Mouse (Mus musculus) megakaryocyte, embryonic 14.5 days (primary cell): Measurements from ENCODE around the gene Scfd2. TPM values are rescaled to one million over a fixed set of nuclear protein-coding genes. Genes with fewer than 3 reads are reported as not detected.

Experiments used
- H3K27me3 ChIP-seq: replicated peaks from 2 replicates; pipeline ENCODE3; 2012; ENCODE audit warnings: inconsistent platforms
- H3K36me3 ChIP-seq: replicated peaks from 2 replicates; pipeline ENCODE3; 2012; ENCODE audit warnings: low read length, inconsistent platforms, mixed read lengths
- H3K4me1 ChIP-seq: 2 replicates; pipeline ENCODE4 v1.6.1; 2012; ENCODE audit warnings: inconsistent platforms
- H3K4me3 ChIP-seq: replicated peaks from 2 replicates; pipeline ENCODE3; 2012; ENCODE audit warnings: moderate library complexity, mild to moderate bottlenecking, inconsistent platforms
- H3K9me3 ChIP-seq: 2 replicates; pipeline ENCODE4 v1.6.1; 2012; ENCODE audit warnings: inconsistent platforms
- FLI1 ChIP-seq: IDR thresholded peaks from 2 replicates; pipeline ENCODE4 v1.6.1; 2012; ENCODE audit warnings: low read length, inconsistent platforms, mixed read lengths
- GATA1 ChIP-seq: IDR thresholded peaks from 3 replicates; pipeline ENCODE4 v1.6.1; 2012; ENCODE audit warnings: mixed read lengths, low read length, inconsistent platforms, borderline replicate concordance
- polyA plus RNA-seq: library from polyadenylated mRNA; stranded (reverse); fragments of >175 nt; gene quantifications from 2 replicates; pipeline ENCODE4 v1.2.3, GENCODE M21; 2012; ENCODE audit warnings: low replicate concordance; ENCODE audit not compliant: insufficient read depth

The Scfd2 gene
- polyA plus RNA-seq, 1 experiment, result 2.5 TPM

- no peak for TF ChIP-seq GATA1
- no peak for TF ChIP-seq FLI1
- Histone ChIP-seq H3K4me1 (no peaks in the 10 kb centered on the region), H3K4me3 (no peak overlapping the region), H3K36me3 (peaks cover 27% of the 10 kb centered on the region), H3K9me3 (peaks cover 4% of the 10 kb centered on the region; the same call in 1 of the 2 replicates), H3K27me3 (no peaks in the 10 kb centered on the region)
These were observed 19.9 kb downstream of the Scfd2 start for GRCm38 (mm10) chr5:74511686-74512085.

DNA sequence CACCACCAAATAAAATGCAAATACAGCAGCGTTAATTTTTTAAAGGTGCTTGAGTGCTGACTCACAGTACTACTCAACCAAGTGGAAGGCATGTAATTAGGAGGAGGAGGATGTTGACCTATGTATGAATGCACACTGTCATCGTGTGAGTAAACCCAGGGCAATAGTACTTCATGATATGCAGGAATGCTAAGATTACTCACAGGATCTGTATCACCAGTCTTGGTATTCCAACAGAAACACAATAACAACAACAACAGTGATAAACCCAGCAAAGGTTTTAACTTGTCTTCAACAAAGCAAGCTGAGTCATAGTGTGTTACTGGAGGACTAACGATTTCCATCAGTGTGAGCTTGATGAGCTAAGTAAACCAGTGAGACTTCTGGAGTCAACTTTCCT, 38.9 kb downstream of the Scfd2 start:
- H3K4me3 ChIP-seq, result no peak overlapping the region
- H3K27me3 ChIP-seq, result no peaks in the 10 kb centered on the region
- no peak for TF ChIP-seq FLI1
- TF ChIP-seq GATA1, result no peak
- H3K4me1 ChIP-seq, result peaks cover 4% of the 10 kb centered on the region; the same call in 1 of the 2 replicates
- H3K36me3 ChIP-seq, result no peaks in the 10 kb centered on the region
- no peaks in the 10 kb centered on the region for H3K9me3 ChIP-seq

DNA sequence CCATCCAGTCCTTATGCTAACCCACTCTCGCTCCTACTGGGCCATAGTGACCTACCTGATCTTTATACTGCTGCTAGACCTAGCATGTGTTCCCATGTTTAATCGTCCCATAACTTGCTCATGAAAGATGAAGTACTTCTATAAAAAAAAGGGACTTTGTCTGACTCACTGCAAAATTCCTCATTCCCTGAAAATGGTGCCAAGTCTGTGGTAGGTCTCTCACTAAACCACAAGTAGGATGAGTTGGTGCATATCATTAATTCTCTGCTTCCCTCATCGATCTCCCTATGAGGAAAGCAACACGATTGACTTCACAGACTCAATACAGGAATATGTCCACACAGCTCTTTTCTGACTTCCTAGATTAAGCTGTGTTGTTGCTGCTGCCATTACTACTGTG, 46.9 kb downstream of the Scfd2 start:
- no peak for TF ChIP-seq GATA1
- no peak for TF ChIP-seq FLI1
- H3K36me3 ChIP-seq, result no peaks in the 10 kb centered on the region
- H3K4me1 ChIP-seq, result peaks cover 12% of the 10 kb centered on the region
- H3K4me3 ChIP-seq, result no peak overlapping the region
- no peaks in the 10 kb centered on the region for H3K9me3 ChIP-seq
- H3K27me3 ChIP-seq, result no peaks in the 10 kb centered on the region

DNA sequence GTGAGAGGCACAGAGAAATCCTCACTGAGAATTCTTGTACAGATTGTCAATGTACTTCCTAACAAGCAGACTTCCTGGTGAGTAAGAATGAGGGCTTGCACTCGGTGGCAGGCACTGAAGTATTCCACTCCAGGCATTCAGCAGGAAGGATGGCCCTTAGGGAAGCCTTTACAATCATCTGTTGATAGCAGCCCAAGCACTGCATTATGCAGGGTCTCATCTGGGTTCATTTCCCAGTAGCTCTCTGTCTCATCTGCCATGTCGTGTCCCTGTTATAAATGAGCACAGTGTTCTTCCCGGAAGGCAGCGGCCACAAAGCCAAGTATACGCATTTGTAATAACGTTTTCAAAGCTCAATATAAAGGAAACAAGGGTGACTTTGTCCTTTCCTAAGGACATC, 48.9 kb downstream of the Scfd2 start:
- no peaks in the 10 kb centered on the region for H3K36me3 ChIP-seq
- no peaks in the 10 kb centered on the region for H3K9me3 ChIP-seq
- H3K4me3 ChIP-seq, result no peak overlapping the region
- TF ChIP-seq FLI1 (no peak), GATA1 (no peak)
- no peaks in the 10 kb centered on the region for H3K27me3 ChIP-seq
- H3K4me1 ChIP-seq, result peaks cover 22% of the 10 kb centered on the region

DNA sequence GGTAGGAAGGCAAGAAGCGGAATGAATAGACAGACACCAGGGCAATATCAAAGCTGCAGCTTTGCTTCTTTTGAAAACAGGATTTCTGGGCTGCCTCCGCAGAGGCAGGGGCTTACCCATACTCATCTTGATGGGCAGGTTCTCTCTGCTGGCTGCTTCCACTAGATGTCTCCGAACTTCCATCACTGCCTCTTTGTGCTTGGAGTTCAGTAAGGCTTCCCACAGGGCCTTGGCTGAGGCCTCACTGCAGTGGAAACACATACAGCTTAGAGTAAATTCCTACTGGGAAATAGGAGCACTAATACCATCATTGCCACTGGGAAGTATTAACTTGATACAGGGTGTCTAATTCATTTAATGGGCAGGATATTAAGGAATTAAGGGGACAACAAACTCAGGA, 49.5 kb downstream of the Scfd2 start:
- H3K9me3 ChIP-seq, result no peaks in the 10 kb centered on the region
- no peak for TF ChIP-seq GATA1
- TF ChIP-seq FLI1, result no peak
- peaks cover 28% of the 10 kb centered on the region for H3K4me1 ChIP-seq
- no peaks in the 10 kb centered on the region for H3K27me3 ChIP-seq
- H3K4me3 ChIP-seq, result no peak overlapping the region
- no peaks in the 10 kb centered on the region for H3K36me3 ChIP-seq

DNA sequence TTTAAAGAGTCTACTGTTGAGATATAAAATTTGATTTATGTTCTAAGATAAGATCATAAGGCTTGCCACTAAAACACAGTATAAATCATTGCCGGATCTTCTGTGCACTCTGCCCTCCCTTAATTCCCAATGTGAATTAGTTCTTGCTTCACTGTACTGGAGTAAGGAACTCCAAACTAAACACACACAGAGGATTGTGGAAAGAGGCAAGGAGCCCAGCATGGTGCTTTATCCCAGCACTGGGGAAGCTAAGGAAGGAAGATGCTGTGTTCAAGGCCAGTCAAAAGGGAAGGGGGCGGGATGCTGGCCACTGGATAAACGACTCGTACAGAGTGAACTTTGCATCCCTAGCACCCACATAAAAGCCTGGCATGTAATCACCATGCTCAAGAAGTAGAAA, 51.1 kb downstream of the Scfd2 start:
- no peaks in the 10 kb centered on the region for H3K36me3 ChIP-seq
- no peak for TF ChIP-seq FLI1
- no peak for TF ChIP-seq GATA1
- no peaks in the 10 kb centered on the region for H3K9me3 ChIP-seq
- H3K4me3 ChIP-seq, result no peak overlapping the region
- no peaks in the 10 kb centered on the region for H3K27me3 ChIP-seq
- H3K4me1 ChIP-seq, result peaks cover 43% of the 10 kb centered on the region

- Histone ChIP-seq H3K4me3 (no peak overlapping the region), H3K27me3 (no peaks in the 10 kb centered on the region), H3K36me3 (no peaks in the 10 kb centered on the region), H3K9me3 (no peaks in the 10 kb centered on the region), H3K4me1 (peaks cover 43% of the 10 kb centered on the region)
- TF ChIP-seq FLI1, result no peak
- TF ChIP-seq GATA1, result no peak
These were observed 51.6 kb downstream of the Scfd2 start for GRCm38 (mm10) chr5:74479947-74480346.

GRCm38 (mm10) chr5:74479157-74479556, 52.4 kb downstream of the Scfd2 start:
- H3K36me3 ChIP-seq, result no peaks in the 10 kb centered on the region
- H3K4me3 ChIP-seq, result no peak overlapping the region
- TF ChIP-seq FLI1 (no peak), GATA1 (no peak)
- no peaks in the 10 kb centered on the region for H3K27me3 ChIP-seq
- no peaks in the 10 kb centered on the region for H3K9me3 ChIP-seq
- peaks cover 44% of the 10 kb centered on the region for H3K4me1 ChIP-seq

- H3K4me3 ChIP-seq, result no peak overlapping the region
- H3K4me1 ChIP-seq, result peaks cover 42% of the 10 kb centered on the region
- TF ChIP-seq FLI1 (no peak), GATA1 (no peak)
- H3K9me3 ChIP-seq, result no peaks in the 10 kb centered on the region
- H3K27me3 ChIP-seq, result no peaks in the 10 kb centered on the region
- no peaks in the 10 kb centered on the region for H3K36me3 ChIP-seq
These were observed 55.0 kb downstream of the Scfd2 start for GRCm38 (mm10) chr5:74476551-74476950.

DNA sequence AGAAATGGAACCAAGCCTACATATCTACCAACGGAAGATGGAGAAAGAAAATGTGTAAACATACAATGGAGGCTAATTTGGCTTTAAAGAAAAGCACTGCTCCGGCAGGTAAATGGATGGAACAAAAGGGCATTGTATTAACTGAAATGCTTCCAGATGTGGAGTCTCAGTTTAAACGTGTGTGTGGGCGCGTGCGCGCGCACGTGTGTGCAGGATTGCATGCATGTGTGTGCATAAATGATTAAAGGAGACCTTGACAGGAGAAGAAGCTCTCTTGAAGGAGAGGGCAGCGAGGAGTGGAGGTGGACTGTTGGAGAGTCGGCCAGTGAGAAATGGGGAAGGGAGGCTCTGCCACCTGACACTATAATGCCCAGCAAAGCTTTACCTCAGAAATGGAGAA, 58.4 kb downstream of the Scfd2 start:
- no peaks in the 10 kb centered on the region for H3K27me3 ChIP-seq
- H3K4me1 ChIP-seq, result peaks cover 33% of the 10 kb centered on the region
- H3K36me3 ChIP-seq, result no peaks in the 10 kb centered on the region
- TF ChIP-seq GATA1 (no peak), FLI1 (no peak)
- no peaks in the 10 kb centered on the region for H3K9me3 ChIP-seq
- no peak overlapping the region for H3K4me3 ChIP-seq

DNA sequence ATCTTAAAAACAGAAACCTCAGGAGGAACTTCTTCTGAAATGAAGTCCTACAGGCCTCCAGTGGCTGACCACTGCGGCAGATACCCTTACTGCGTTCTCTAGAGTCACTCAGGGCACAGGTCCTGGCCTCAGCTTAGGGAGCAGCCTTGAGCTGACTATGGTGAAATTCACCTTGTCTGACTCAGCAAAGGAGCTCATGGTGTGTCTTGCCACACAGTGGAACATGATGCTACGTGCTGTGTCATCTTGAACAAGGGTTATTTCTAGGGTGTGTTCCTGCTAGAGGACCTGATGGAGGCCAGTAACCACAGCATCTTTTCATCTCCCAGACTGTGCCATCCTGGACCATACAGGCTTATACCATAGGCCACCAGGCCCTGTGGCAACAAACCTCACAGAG, 60.7 kb downstream of the Scfd2 start:
- Histone ChIP-seq H3K9me3 (no peaks in the 10 kb centered on the region), H3K4me1 (peaks cover 15% of the 10 kb centered on the region), H3K4me3 (no peak overlapping the region), H3K27me3 (no peaks in the 10 kb centered on the region), H3K36me3 (no peaks in the 10 kb centered on the region)
- no peak for TF ChIP-seq GATA1
- no peak for TF ChIP-seq FLI1
